Mouse (Mus musculus) intestine, embryonic 14.5 days (tissue): Measurements from ENCODE around the gene Simc1. TPM values are rescaled to one million over a fixed set of nuclear protein-coding genes. Genes with fewer than 3 reads are reported as not detected.

ENCODE experiments used
- ATAC-seq: fragments of 200-750 bp; cut with Nextera tagmentation; replicated peaks from 2 replicates; pipeline ENCODE4 v1.8.0; 2017; ENCODE audit warnings: low read depth, moderate number of reproducible peaks, moderate TSS enrichment, moderate library complexity; ENCODE audit not compliant: low FRiP score, low TSS enrichment
- DNase-seq: peaks from one replicate; pipeline ENCODE4 v3.0.0-alpha.2; 2018; ENCODE audit warnings: low spot score
- H3K27ac ChIP-seq: fragments of 300-500 bp; sonication (generic); 2 replicates; pipeline ENCODE4 v1.5.1; 2014; ENCODE audit warnings: low read depth, mild to moderate bottlenecking, control low read depth
- H3K27me3 ChIP-seq: fragments of 300-500 bp; sonication (generic); replicated peaks from 2 replicates; pipeline ENCODE4 v1.6.1; 2014; ENCODE audit warnings: low read length, control low read depth; ENCODE audit not compliant: control insufficient read depth, insufficient read depth
- H3K36me3 ChIP-seq: fragments of 300-500 bp; sonication (generic); 2 replicates; pipeline ENCODE4 v1.6.1; 2014; ENCODE audit warnings: low read length, control low read depth; ENCODE audit not compliant: control insufficient read depth, insufficient read depth
- H3K4me1 ChIP-seq: fragments of 300-500 bp; sonication (generic); replicated peaks from 2 replicates; pipeline ENCODE4 v1.6.1; 2014; ENCODE audit warnings: low read length, control low read depth, mixed read lengths; ENCODE audit not compliant: control insufficient read depth, insufficient read depth
- H3K4me2 ChIP-seq: fragments of 300-500 bp; sonication (generic); 2 replicates; pipeline ENCODE4 v1.6.1; 2014; ENCODE audit warnings: low read length
- H3K4me3 ChIP-seq: fragments of 300-500 bp; sonication (generic); 2 replicates; pipeline ENCODE4 v1.5.1; 2014; ENCODE audit warnings: low read depth, low read length, control low read depth, mixed read lengths
- H3K9ac ChIP-seq: fragments of 300-500 bp; sonication (generic); 2 replicates; pipeline ENCODE4 v1.6.1; 2014; ENCODE audit warnings: mild to moderate bottlenecking, low read length
- H3K9me3 ChIP-seq: fragments of 300-500 bp; sonication (generic); 2 replicates; pipeline ENCODE4 v1.6.1; 2016; ENCODE audit warnings: low read length, control low read depth; ENCODE audit not compliant: control insufficient read depth
- WGBS: fragments of 180-500 bp; shearing (Covaris S2); extraction: QIAGEN DNeasy Blood & Tissue Kit; methylation state at CpG from one replicate; pipeline ENCODE4 v1.1.7; 2014; 5-methylcytosine and 5-hydroxymethylcytosine counted together
- polyA plus RNA-seq: library from polyadenylated mRNA; unstranded; fragments of >200 nt; fragmentation: Nextera tagmentation; extraction: Ambion mirVana; gene quantifications from 2 replicates; pipeline ENCODE4 v1.2.1, GENCODE M21; 2014

Gene Simc1
- polyA plus RNA-seq, 1 experiment from 2014 or later, result 12.3 TPM

DNA sequence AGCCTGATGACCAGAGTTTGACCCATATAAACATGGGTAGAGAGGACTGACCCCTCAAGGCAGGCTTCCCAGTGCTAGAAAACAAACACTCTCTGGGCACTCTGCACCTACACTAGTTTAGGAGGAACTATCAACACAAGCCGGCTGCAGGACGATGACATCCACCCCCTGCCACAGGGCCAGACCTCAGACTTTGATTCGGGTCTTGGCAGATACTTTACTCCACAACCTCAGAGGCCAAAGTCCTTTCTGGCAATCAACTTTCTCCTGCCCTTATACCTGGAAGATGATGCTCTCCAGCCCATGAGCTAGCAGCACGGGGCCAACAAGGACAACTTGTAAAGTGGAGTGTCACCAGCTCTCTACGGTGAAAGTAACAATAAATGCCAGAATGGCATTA lies 79.3 kb downstream of the Simc1 start:
- ATAC-seq (no peak), DNase-seq (no peak)
- 88% methylated on average over 5 of the region's 5 CpGs for WGBS
- no peaks in the 10 kb centered on the region for H3K4me1 ChIP-seq
- no peak overlapping the region for H3K4me3 ChIP-seq
- no peak overlapping the region for H3K4me2 ChIP-seq
- no peaks in the 10 kb centered on the region for H3K9me3 ChIP-seq
- H3K9ac ChIP-seq, result no peak overlapping the region
- no peak overlapping the region for H3K27ac ChIP-seq
- H3K27me3 ChIP-seq, result no peaks in the 10 kb centered on the region
- peaks cover 88% of the 10 kb centered on the region for H3K36me3 ChIP-seq

DNA sequence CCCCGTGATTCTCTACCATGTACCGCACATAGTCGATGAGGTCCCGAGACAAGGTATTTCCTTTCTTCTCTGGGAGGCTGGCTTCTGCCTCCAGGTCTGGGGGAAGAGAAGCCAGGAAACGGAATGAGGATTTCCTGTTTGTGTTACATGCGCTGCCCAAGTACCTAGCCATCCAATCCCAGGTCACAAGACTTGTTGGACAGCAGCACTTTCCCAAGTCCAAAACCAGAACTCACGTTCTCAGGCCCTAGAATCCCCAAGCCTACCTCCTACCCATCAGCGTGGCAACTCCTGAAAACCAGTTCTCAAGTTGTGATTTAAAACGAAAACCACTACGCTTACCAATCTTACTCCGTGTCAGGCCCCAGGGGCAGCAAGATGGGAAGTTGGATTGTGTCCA lies 82.3 kb downstream of the Simc1 start:
- Histone ChIP-seq H3K9ac (no peak overlapping the region), H3K36me3 (peaks cover 71% of the 10 kb centered on the region), H3K27ac (no peak overlapping the region), H3K4me3 (no peak overlapping the region), H3K4me2 (no peak overlapping the region), H3K27me3 (no peaks in the 10 kb centered on the region), H3K4me1 (peaks cover 8% of the 10 kb centered on the region; the same call in 1 of the 2 replicates), H3K9me3 (no peaks in the 10 kb centered on the region)
- WGBS, result 92% methylated on average over 11 of the region's 11 CpGs
- ATAC-seq, result no peak
- no peak for DNase-seq

DNA sequence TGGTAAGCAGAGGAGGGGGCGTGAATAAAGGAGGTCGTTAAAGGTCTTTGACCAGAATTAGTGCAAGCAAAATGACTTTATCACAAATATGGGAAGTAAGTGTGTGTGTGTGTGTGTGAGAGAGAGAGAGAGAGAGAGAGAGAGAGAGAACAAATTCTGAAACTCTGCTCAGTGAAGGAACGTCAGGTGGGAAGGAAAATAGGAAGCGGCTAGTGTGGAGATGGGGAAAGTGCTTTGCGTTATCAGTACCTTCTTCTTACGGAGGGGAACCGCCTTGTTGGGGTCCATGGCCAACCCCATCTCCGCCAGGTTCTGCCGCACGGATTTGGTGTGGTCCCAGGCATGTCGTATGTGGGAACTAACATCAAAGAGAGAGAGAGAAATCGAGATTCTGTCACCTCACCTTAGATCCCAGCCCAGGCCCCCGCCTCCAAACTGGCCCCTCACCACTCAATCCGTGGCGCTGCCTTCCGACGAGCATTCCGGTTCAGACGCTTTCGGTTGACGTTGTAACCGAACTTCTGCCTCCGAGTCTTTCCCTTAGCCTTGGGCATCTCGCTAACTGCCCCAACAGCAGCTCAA lies 85.9 kb downstream of the Simc1 start:
- Histone ChIP-seq H3K27me3 (no peaks in the 10 kb centered on the region), H3K36me3 (peaks cover 51% of the 10 kb centered on the region), H3K9ac (peak overlapping the region; percentile 84), H3K4me2 (peak overlapping the region; percentile 72), H3K4me3 (peak overlapping the region; percentile 87), H3K27ac (no peak overlapping the region), H3K4me1 (peaks cover 13% of the 10 kb centered on the region; the same call in 1 of the 2 replicates), H3K9me3 (no peaks in the 10 kb centered on the region)
- DNase-seq (no peak), ATAC-seq (peak; percentile 10)
- 1% methylated on average over 24 of the region's 24 CpGs for WGBS

DNA sequence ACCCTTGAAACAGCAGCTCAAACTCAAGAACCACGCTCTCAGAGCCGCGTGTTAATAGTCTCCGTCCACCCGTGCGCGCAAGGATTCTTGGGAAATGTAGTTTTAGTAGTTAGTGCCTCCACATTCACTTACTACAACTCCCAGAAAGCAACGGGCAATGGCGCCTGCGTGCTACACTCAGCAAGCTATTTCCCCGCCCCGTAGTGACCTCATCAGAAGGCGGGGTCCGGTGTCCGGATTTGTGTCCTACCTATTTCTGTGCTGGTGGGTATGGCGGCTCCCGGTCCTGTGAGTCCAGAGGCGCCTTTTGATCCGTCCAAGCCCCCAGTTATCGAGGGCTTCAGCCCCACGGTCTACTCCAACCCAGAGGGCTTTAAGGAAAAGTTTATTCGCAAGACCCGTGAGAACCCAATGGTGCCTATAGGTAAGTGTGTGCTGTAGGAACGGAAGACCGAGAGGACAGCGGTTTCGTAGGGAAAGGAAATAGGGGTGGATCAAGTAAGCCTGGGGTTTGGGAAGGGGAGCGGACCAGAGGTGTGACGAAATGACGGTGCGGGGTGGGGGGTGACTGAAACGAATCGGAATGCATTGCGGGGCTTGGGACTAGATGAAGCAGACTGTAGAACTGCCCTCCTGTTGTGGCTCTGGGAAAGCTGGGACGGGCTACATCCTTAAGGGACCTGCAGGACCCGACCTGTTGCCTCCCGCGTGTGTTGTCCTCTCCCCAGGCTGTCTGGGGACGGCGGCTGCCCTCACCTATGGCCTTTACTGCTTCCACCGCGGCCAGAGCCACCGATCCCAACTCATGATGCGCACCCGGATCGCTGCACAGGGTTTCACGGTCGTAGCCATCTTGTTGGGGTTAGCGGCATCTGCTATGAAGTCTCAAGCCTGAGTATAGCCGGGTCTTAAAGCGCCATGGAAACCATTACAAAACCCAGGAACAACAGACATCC lies 86.7 kb downstream of the Simc1 start, which contains the start of the genes Nop16 and Higd2a:
TSS of gene Nop16 (minus strand) at position 95 of the 956 bp plus-strand sequence.
TSS of gene Higd2a (plus strand) at position 212 of the 956 bp plus-strand sequence.
- DNase-seq (peak; percentile 99), ATAC-seq (peak; percentile 96)
- Histone ChIP-seq H3K9me3 (no peaks in the 10 kb centered on the region), H3K27me3 (no peaks in the 10 kb centered on the region), H3K4me2 (peak within 1 kb of the TSS; percentile 92), H3K4me1 (peaks cover 13% of the 10 kb centered on the region; the same call in 1 of the 2 replicates), H3K36me3 (peaks cover 43% of the 10 kb centered on the region), H3K27ac (peak within 1 kb of the TSS; percentile 85), H3K9ac (peak within 1 kb of the TSS; percentile 84), H3K4me3 (peak within 1 kb of the TSS; percentile 87)
- under 1% methylated on average over 51 of the region's 51 CpGs for WGBS

DNA sequence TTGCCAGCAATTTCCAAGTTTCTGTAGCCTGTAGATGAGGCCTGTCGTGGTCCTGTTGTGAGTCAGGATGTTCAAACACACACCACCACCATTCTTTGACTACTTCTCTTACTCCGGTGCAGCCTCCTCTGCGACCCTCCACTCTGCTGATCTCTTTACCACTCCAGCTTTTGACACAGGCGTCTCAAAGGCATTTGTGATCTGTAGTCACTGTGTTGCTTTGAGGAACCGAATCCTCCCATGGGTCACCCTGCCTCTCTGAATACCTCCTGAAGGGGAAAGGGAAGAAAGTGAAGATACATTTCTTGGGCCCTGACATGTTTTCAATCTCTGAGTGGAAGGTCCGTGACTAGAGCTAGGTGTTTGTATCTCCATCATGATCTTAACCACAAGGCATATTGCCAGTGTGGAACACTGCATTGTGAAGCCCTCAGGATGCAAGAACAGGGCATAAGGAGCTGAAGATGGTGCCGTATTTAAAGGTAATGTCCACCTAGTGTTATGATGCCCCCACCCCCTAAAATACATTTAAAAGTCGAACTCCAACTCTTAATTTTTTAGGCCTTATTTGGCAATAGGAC lies 88.3 kb downstream of the Simc1 start:
- no peaks in the 10 kb centered on the region for H3K9me3 ChIP-seq
- H3K4me2 ChIP-seq, result no peak overlapping the region
- WGBS, result 90% methylated on average over 8 of the region's 8 CpGs
- H3K27ac ChIP-seq, result no peak overlapping the region
- H3K27me3 ChIP-seq, result no peaks in the 10 kb centered on the region
- H3K36me3 ChIP-seq, result peaks cover 41% of the 10 kb centered on the region
- DNase-seq, result no peak
- no peak overlapping the region for H3K4me3 ChIP-seq
- H3K9ac ChIP-seq, result no peak overlapping the region
- peaks cover 13% of the 10 kb centered on the region; the same call in 1 of the 2 replicates for H3K4me1 ChIP-seq
- ATAC-seq, result no peak

DNA sequence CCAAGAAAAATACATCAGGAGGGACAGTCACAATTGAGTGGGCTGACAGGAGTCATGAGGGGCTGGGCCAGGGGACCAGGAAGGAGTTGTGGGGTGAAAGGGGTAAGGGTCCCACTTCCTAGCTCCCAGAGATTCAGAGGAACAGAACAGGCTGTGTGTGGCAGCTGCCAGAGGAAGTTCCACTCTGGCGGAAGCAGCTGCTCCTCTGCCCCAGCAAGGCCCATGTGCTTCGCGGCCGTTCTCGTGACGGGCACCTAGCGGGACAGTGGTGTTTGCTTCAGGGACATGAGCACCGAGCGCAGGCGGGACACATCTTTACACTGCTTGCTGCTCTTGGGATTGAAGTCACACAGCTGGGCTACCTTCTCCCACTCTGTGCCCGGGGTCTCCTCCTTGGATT lies 90.0 kb downstream of the Simc1 start:
- no peaks in the 10 kb centered on the region for H3K27me3 ChIP-seq
- no peaks in the 10 kb centered on the region for H3K9me3 ChIP-seq
- H3K27ac ChIP-seq, result no peak overlapping the region
- ATAC-seq, result no peak
- 88% methylated on average over 11 of the region's 11 CpGs for WGBS
- DNase-seq, result no peak
- H3K4me1 ChIP-seq, result peaks cover 13% of the 10 kb centered on the region; the same call in 1 of the 2 replicates
- peaks cover 35% of the 10 kb centered on the region for H3K36me3 ChIP-seq
- H3K4me3 ChIP-seq, result no peak overlapping the region
- H3K4me2 ChIP-seq, result no peak overlapping the region
- no peak overlapping the region for H3K9ac ChIP-seq

DNA sequence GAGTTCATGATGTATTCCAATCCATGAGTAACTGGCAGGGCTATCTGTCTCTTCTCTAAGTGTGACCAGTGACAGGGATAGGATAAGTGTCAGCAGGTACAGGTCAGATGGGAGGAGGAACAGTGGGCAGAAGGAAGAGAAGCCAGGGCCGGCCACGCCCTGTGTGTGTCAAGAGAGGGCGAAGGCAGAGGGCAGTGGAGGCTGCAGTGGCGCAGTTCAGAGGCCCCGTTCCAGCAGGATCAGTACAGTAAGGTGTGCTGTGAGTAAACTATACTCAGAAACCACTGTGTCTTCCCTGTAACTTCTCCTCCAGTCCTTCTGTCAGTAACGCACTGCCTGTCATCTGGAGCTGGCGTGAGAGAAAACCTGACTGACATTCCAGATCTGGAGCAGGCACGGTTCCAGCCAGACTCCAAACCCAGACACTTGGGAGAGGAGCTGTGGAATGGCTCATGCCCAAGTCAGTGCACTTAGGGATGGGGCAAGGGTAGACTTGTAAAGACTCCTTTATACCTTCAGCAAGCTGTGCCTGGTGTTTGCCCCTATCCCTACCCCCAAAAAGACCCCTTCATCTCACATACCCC lies 92.6 kb downstream of the Simc1 start:
- 75% methylated on average over 8 of the region's 8 CpGs for WGBS
- H3K9me3 ChIP-seq, result no peaks in the 10 kb centered on the region
- H3K36me3 ChIP-seq, result peaks cover 39% of the 10 kb centered on the region
- no peak overlapping the region for H3K27ac ChIP-seq
- no peak overlapping the region for H3K9ac ChIP-seq
- no peak for ATAC-seq
- H3K27me3 ChIP-seq, result no peaks in the 10 kb centered on the region
- no peak overlapping the region for H3K4me2 ChIP-seq
- DNase-seq, result no peak
- H3K4me1 ChIP-seq, result peaks cover 2% of the 10 kb centered on the region; the same call in 1 of the 2 replicates
- H3K4me3 ChIP-seq, result no peak overlapping the region

DNA sequence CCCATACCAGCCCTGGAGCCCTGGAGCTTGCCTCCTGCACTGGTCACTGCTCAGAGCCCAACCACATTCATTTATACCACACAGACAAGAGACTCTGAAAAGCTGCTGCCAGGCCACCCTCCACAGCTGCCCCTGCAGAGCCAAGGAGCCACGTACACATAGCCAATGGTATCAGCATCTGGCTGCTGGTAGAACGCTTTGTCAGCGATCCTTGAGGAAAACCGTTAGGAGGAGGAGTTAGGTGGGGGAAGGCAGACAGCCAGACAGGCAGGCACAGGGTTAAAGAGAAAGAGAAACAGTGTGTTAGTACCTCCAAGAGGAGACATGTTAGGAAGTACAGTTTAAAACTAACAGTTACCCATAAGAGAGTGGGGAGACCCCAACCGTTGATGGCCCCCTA lies 93.3 kb downstream of the Simc1 start:
- Histone ChIP-seq H3K9ac (no peak overlapping the region), H3K27me3 (no peaks in the 10 kb centered on the region), H3K4me1 (no peaks in the 10 kb centered on the region; the same call in 1 of the 2 replicates), H3K9me3 (no peaks in the 10 kb centered on the region), H3K36me3 (peaks cover 38% of the 10 kb centered on the region), H3K4me3 (no peak overlapping the region), H3K27ac (no peak overlapping the region), H3K4me2 (no peak overlapping the region)
- 65% methylated on average over 5 of the region's 5 CpGs for WGBS
- ATAC-seq (no peak), DNase-seq (no peak)
